Mouse (Mus musculus): ENCODE data around the gene Caml. TPM values are rescaled to one million over a fixed set of nuclear protein-coding genes. Genes with fewer than 3 reads are reported as not detected.
"Not testable (repeated sequence)": the region's sequence is repeated elsewhere in the genome, so short reads cannot be mapped to it uniquely, and the experiment has no call there.

Caml gene
- polyA plus RNA-seq (2016; fragmentation: Nextera tagmentation; extraction: Ambion mirVana): 51.6 and 54.5 TPM in 2 replicates

GRCm38 (mm10) chr13:55622649-55623541 lies at the start of gene Caml:
Caml (plus strand) TSS chr13:55623005.
- Histone ChIP-seq H3K27me3 (ENCODE audit: poor library complexity, severe bottlenecking) (no peaks in the 10 kb centered on the region), H3K27ac (peak within 1 kb of the TSS; percentile 94), H3K4me1 (peaks cover 24% of the 10 kb centered on the region), H3K36me3 (replicated peaks) (peaks cover 31% of the 10 kb centered on the region), H3K4me3 (peak within 1 kb of the TSS; percentile 66), H3K9me3 (no peaks in the 10 kb centered on the region)
- WGBS: under 1% methylated on average over 59 of the region's 59 CpGs
- peak; percentile 90 for DNase-seq (ENCODE audit: extremely low spot score, low spot score)

- no peak within 1 kb of the TSS for H3K4me3 ChIP-seq
- peaks cover 10% of the 10 kb centered on the region for H3K36me3 ChIP-seq (replicated peaks)
- 97% methylated on average over 2 of the region's 2 CpGs for WGBS
- no peak within 1 kb of the TSS for H3K27ac ChIP-seq
- H3K27me3 ChIP-seq (ENCODE audit: poor library complexity, severe bottlenecking): no peaks in the 10 kb centered on the region
- no peaks in the 10 kb centered on the region for H3K9me3 ChIP-seq
- DNase-seq (ENCODE audit: extremely low spot score, low spot score): no peak
- peaks cover 26% of the 10 kb centered on the region for H3K4me1 ChIP-seq
These were observed 49.4 kb upstream of the Caml start, which contains the start of gene Tmed9 for GRCm38 (mm10) chr13:55573432-55573831. Tmed9 (plus strand) TSS chr13:55573732.

GRCm38 (mm10) chr13:55574321-55574720 lies 48.5 kb upstream of the Caml start:
- H3K9me3 ChIP-seq: no peaks in the 10 kb centered on the region; the same call in 1 of the 2 replicates
- WGBS: 89% methylated on average over 5 of the region's 5 CpGs
- H3K27ac ChIP-seq: no peak overlapping the region
- H3K36me3 ChIP-seq (replicated peaks): peaks cover 1% of the 10 kb centered on the region; the same call in 1 of the 2 replicates
- H3K27me3 ChIP-seq (ENCODE audit: poor library complexity, severe bottlenecking): no peaks in the 10 kb centered on the region
- peaks cover 21% of the 10 kb centered on the region for H3K4me1 ChIP-seq
- DNase-seq (ENCODE audit: extremely low spot score, low spot score): no peak
- no peak overlapping the region for H3K4me3 ChIP-seq

GRCm38 (mm10) chr13:55575932-55576331 lies 46.9 kb upstream of the Caml start:
- WGBS: 64% methylated on average over 5 of the region's 5 CpGs
- DNase-seq (ENCODE audit: extremely low spot score, low spot score): no peak
- no peak overlapping the region for H3K4me3 ChIP-seq
- H3K27me3 ChIP-seq (ENCODE audit: poor library complexity, severe bottlenecking): no peaks in the 10 kb centered on the region
- H3K36me3 ChIP-seq (replicated peaks): no peaks in the 10 kb centered on the region; the same call in 1 of the 2 replicates
- no peak overlapping the region for H3K27ac ChIP-seq
- no peaks in the 10 kb centered on the region; the same call in 1 of the 2 replicates for H3K9me3 ChIP-seq
- peaks cover 12% of the 10 kb centered on the region for H3K4me1 ChIP-seq

- H3K4me3 ChIP-seq; H3K27ac ChIP-seq; H3K4me1 ChIP-seq; DNase-seq (ENCODE audit: extremely low spot score, low spot score); H3K9me3 ChIP-seq; H3K36me3 ChIP-seq (replicated peaks); H3K27me3 ChIP-seq (ENCODE audit: poor library complexity, severe bottlenecking): not testable (repeated sequence)
- WGBS: 91% methylated on average over 7 of the region's 7 CpGs
These were observed 45.9 kb upstream of the Caml start for GRCm38 (mm10) chr13:55576872-55577271.

- H3K9me3 ChIP-seq: no peaks in the 10 kb centered on the region; the same call in 1 of the 2 replicates
- no peak overlapping the region for H3K4me3 ChIP-seq
- no peak overlapping the region for H3K27ac ChIP-seq
- H3K36me3 ChIP-seq (replicated peaks): no peaks in the 10 kb centered on the region; the same call in 1 of the 2 replicates
- H3K27me3 ChIP-seq (ENCODE audit: poor library complexity, severe bottlenecking): no peaks in the 10 kb centered on the region
- DNase-seq (ENCODE audit: extremely low spot score, low spot score): no peak
- WGBS: 86% methylated on average over 4 of the region's 4 CpGs
- H3K4me1 ChIP-seq: no peaks in the 10 kb centered on the region
These were observed 44.7 kb upstream of the Caml start for GRCm38 (mm10) chr13:55578086-55578485.

- WGBS: 71% methylated on average over 4 of the region's 4 CpGs
- no peak overlapping the region for H3K27ac ChIP-seq
- peak overlapping the region; percentile 89; the same call in 1 of the 2 replicates for H3K4me3 ChIP-seq
- H3K36me3 ChIP-seq (replicated peaks): peaks cover 29% of the 10 kb centered on the region
- H3K27me3 ChIP-seq (ENCODE audit: poor library complexity, severe bottlenecking): peaks cover 6% of the 10 kb centered on the region
- H3K4me1 ChIP-seq: peaks cover 16% of the 10 kb centered on the region
- DNase-seq (ENCODE audit: extremely low spot score, low spot score): no peak
- no peaks in the 10 kb centered on the region for H3K9me3 ChIP-seq
These were observed 30.8 kb upstream of the Caml start for GRCm38 (mm10) chr13:55591961-55592490.

GRCm38 (mm10) chr13:55592512-55593253 lies 30.1 kb upstream of the Caml start:
- Histone ChIP-seq H3K27ac (peak overlapping the region; percentile 92), H3K4me1 (peaks cover 16% of the 10 kb centered on the region), H3K9me3 (no peaks in the 10 kb centered on the region), H3K36me3 (replicated peaks) (peaks cover 35% of the 10 kb centered on the region), H3K4me3 (peak overlapping the region; percentile 89), H3K27me3 (ENCODE audit: poor library complexity, severe bottlenecking) (peaks cover 6% of the 10 kb centered on the region)
- peak; percentile 97 for DNase-seq (ENCODE audit: extremely low spot score, low spot score)
- WGBS: 5% methylated on average over 29 of the region's 29 CpGs

GRCm38 (mm10) chr13:55593254-55593747 lies 29.5 kb upstream of the Caml start:
- DNase-seq (ENCODE audit: extremely low spot score, low spot score): no peak
- Histone ChIP-seq H3K4me1 (peaks cover 16% of the 10 kb centered on the region), H3K27me3 (ENCODE audit: poor library complexity, severe bottlenecking) (peaks cover 6% of the 10 kb centered on the region), H3K9me3 (no peaks in the 10 kb centered on the region), H3K27ac (peak overlapping the region; percentile 92), H3K36me3 (replicated peaks) (peaks cover 42% of the 10 kb centered on the region), H3K4me3 (peak overlapping the region; percentile 89)
- under 1% methylated on average over 31 of the region's 31 CpGs for WGBS

GRCm38 (mm10) chr13:55595375-55595774 lies 27.4 kb upstream of the Caml start:
- no peak for DNase-seq (ENCODE audit: extremely low spot score, low spot score)
- Histone ChIP-seq H3K27me3 (ENCODE audit: poor library complexity, severe bottlenecking) (peaks cover 6% of the 10 kb centered on the region), H3K4me1 (peaks cover 29% of the 10 kb centered on the region), H3K4me3 (peak overlapping the region; percentile 3; the same call in 1 of the 2 replicates), H3K9me3 (no peaks in the 10 kb centered on the region), H3K27ac (no peak overlapping the region), H3K36me3 (replicated peaks) (peaks cover 45% of the 10 kb centered on the region)
- 92% methylated on average over 12 of the region's 12 CpGs for WGBS

- H3K36me3 ChIP-seq (replicated peaks): peaks cover 45% of the 10 kb centered on the region
- H3K4me1 ChIP-seq: peaks cover 37% of the 10 kb centered on the region
- H3K4me3 ChIP-seq: no peak overlapping the region
- no peak overlapping the region for H3K27ac ChIP-seq
- H3K27me3 ChIP-seq (ENCODE audit: poor library complexity, severe bottlenecking): no peaks in the 10 kb centered on the region
- 95% methylated on average over 12 of the region's 12 CpGs for WGBS
- no peak for DNase-seq (ENCODE audit: extremely low spot score, low spot score)
- H3K9me3 ChIP-seq: no peaks in the 10 kb centered on the region
These were observed 26.0 kb upstream of the Caml start for GRCm38 (mm10) chr13:55596802-55597201.
